Mouse (Mus musculus) liver, embryonic 14.5 days (tissue): ENCODE measurements around the gene Erv3.

ENCODE experiments used
- CTCF ChIP-seq: IDR thresholded peaks from 2 replicates; pipeline ENCODE4 v1.5.1; 2016; ENCODE audit warnings: antibody characterized with exemption, low read depth, control low read depth
- EP300 ChIP-seq: IDR thresholded peaks from 2 replicates; pipeline ENCODE4 v1.6.1; 2016; ENCODE audit warnings: antibody characterized with exemption, low read depth

DNA sequence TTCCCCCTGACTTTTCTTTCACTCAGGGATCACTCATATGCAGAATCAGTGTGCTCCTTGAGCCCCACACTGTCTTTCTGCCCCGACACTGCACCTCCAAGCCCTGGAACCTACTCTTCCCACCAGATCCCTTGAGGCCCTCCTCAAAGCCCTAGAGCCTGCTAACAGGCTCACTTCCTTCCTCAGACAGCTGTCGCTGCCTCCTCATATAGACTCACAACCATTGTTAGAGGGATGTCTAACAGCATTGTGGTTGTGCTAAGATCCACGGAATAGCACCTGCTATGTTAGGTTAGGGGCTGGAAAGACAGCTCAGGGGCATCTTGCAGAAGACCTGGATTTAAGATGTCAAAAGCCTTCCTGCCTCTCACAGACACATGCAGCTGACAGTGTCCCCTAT lies 37.1 kb downstream of the Erv3 start:
- TF ChIP-seq CTCF (no peak), EP300 (no peak)
